Mouse (Mus musculus) Patski (cell line): ENCODE measurements around the gene Gm49378. TPM values are rescaled to one million over a fixed set of nuclear protein-coding genes. Genes with fewer than 3 reads are reported as not detected.

Experiments
- ATAC-seq: fragments of 100-300 bp; one replicate; pipeline ENCODE4 v1.8.0; 2021
- CTCF ChIA-PET: fragments of 350-600 bp; sonication (Branson Sonifier 250); formaldehyde crosslinking; loops from one replicate; lab custom pipeline; 2022; ENCODE audit warnings: inconsistent platforms; lab: Charles Lee
- POLR2A ChIA-PET: fragments of 350-600 bp; sonication (Branson Sonifier 250); formaldehyde crosslinking; loops from one replicate; lab custom pipeline; 2022; ENCODE audit warnings: antibody characterized with exemption, inconsistent platforms; lab: Charles Lee
- DNase-seq: peaks from one replicate; pipeline ENCODE4 v3.0.0-alpha.2; 2011; ENCODE audit warnings: low read depth, low spot score
- H3K27me3 ChIP-seq: fragments of 371-371 bp; one replicate; pipeline ENCODE4 v1.5.1; 2021
- CTCF ChIP-seq: fragments of 100-300 bp; IDR thresholded peaks from one replicate; pipeline ENCODE4 v1.5.1; 2021
- in situ Hi-C: fragments of 300-500 bp; cut with MboI; formaldehyde crosslinking; loops from 3 replicates; pipeline ENCODE4 v1.11.1; 2018; ENCODE audit warnings: low pct_unique_long_range_greater_than_20kb, mixed read lengths
- polyA plus RNA-seq: library from polyadenylated mRNA; unstranded; gene quantifications from one replicate; pipeline ENCODE4 v1.2.3, GENCODE M21; 2021

The Gm49378 gene
- polyA plus RNA-seq, 1 experiment from 2014 or later: 1.5 TPM

DNA sequence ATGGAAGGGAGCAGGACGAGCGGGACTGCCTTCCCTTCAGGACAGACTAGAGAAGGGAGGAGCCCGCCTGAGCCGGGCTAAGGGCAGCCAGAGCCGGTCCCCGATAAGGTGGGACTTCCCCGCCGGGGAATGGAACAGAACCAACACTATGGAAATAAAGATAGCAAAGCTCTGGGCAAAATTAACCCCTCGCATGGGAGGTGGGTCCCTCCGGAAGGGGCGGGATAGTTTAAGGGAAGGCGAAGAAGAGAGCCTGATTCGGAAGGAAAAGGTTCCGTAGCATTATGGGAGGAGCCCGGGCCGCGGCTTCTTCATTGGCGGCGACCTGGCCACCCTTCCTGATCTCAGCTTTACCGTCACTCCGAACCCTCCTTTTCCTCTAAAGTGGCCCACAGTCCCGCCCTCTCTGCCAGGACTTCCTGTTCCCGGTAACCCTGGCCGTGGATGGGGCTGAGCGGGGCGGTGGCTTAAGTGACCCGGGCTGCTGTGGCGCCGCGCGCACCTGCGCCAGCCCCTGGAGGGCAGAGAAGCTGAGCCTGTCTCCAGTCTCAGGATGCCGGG lies 46.3 kb downstream of the Gm49378 start, which contains the start of gene Rnf31:
Gene Rnf31, plus strand, starts transcription at position 378 of the 561 bp plus-strand sequence.
- CTCF ChIA-PET: interaction anchor here (1.1 to 1.9 kb wide), 3 partner anchors 11 to 35 kb away, joined by 3 to 8 read pairs (median 4); partner anchors contain the start of gene Psme1
- DNase-seq: peak; percentile 78
- H3K27me3 ChIP-seq: no peaks in the 10 kb centered on the region
- TF ChIP-seq CTCF: no peak
- POLR2A ChIA-PET: interaction anchor here (1.0 to 1.5 kb wide), 4 partner anchors 12 to 35 kb away, joined by 3 to 7 read pairs (median 4); partner anchors contain the start of genes A730061H03Rik and Dcaf11
- in situ Hi-C loops: loop anchor here (25.0 kb wide), 1 partner anchor 704 kb away; the partner anchor contains the start of genes Bcl2l2, Gm20521, Pabpn1 and Ppp1r3e
- peak; percentile 95 for ATAC-seq

DNA sequence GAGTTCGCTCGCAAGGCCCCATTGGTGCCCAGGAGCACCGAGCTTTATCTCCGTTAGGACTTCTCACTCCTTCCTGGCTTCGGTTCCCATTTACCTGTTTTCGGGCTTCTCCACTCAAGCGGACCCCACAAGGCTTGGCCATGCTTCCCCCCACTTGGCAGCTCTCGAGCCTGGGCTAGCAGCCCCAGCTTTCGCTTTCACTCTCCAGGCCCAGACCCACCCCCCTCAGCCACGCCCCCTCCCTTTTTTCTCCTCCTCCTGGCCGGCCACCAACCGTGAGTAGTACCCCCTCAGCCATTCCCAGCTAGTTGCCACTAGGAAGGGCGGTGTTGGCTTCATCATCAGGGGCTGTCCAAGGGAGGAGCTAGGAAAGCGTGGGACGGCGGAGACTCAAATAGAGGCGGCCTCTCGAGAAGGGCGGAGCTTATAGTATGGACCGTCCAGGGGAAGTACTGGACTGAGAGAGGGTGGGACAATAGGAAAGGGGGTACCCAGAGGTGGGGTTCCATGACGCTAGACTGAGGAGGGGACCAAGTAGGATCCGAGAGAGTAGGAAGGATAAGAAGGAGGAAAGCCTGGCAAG lies 46.9 kb downstream of the Gm49378 start, which contains the start of gene Psme2:
Gene Psme2, minus strand, starts transcription at position 366 of the 583 bp plus-strand sequence.
- TF ChIP-seq CTCF: no peak

DNA sequence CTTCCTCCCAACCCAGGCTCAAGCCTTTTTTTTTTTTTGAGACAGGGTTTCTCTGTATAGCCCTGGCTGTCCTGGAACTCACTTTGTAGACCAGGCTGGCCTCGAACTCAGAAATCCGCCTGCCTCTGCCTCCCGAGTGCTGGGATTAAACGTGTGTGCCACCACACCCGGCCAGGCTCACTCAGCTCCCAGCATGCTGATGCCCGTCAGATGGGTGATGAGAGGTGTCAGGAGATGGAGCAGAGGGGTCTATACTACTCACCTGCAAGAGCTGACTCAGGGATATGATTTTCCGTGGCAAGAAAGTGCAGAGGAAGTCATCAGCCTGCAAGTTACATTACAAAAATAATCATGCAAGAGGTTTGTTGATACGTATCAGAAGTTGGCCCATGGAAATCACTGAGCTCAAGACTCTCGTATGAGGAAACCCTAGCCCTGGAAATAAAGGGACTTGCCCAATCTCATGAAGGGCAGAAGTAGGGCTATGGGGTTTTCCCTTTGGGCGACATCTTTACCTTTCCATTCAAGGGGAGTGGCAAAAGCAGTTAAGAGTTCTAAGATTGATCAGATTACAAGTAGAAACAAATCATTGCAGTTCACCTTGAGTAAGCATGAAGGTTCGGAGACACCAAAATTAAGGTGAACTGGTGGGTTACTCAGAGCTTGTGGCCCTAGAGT lies 47.8 kb downstream of the Gm49378 start:
- ATAC-seq (no peak), DNase-seq (no peak)
- H3K27me3 ChIP-seq: no peaks in the 10 kb centered on the region
- no peak for TF ChIP-seq CTCF
- POLR2A ChIA-PET: interaction anchor here (0.7 to 1.5 kb wide), 4 partner anchors 11 to 33 kb away, joined by 3 to 7 read pairs (median 4); partner anchors contain the start of gene Dcaf11
- in situ Hi-C loops: loop anchor here (25.0 kb wide), 1 partner anchor 703 kb away; the partner anchor contains the start of genes Bcl2l2, Gm20521, Pabpn1 and Ppp1r3e
- CTCF ChIA-PET: interaction anchor here (1.8 to 1.9 kb wide), 2 partner anchors 12 to 34 kb away, joined by 4 to 8 read pairs; partner anchors contain the start of gene Psme1

More for the DNA sequence above, 46.9 kb downstream of the Gm49378 start, which contains the start of gene Psme2:
- H3K27me3 ChIP-seq: no peaks in the 10 kb centered on the region
- ChIA-PET CTCF (interaction anchor here (0.7 to 1.9 kb wide), 4 partner anchors 11 to 38 kb away, joined by 3 to 8 read pairs (median 4); partner anchors contain the start of gene Psme1), POLR2A (interaction anchor here (1.0 to 1.5 kb wide), 4 partner anchors 12 to 34 kb away, joined by 3 to 7 read pairs (median 4); partner anchors contain the start of genes A730061H03Rik and Dcaf11)
- DNase-seq (peak; percentile 94), ATAC-seq (peak; percentile 94)
- in situ Hi-C loops: loop anchor here (25.0 kb wide), 1 partner anchor 704 kb away; the partner anchor contains the start of genes Bcl2l2, Gm20521, Pabpn1 and Ppp1r3e

DNA sequence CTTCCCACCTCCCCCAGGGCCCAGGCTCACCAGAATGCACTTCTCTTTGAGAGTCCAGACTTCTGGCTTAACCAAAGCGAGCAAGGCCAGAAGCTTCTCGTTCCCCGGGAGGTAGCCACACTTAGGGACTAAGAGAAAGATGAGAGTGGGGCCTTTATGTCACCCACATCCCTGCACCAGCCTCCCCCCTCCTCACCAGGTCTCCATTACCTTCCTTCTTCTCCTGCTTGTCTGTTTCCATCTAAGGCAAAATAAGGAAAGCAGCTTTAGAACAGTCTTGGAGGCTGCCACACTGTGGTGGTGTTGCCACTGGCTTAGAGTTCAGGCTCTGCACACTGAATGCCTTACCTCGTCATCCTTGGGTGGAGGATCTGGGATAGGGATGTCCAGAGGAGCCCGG lies 48.4 kb downstream of the Gm49378 start:
- POLR2A ChIA-PET: interaction anchor here (0.7 to 1.4 kb wide), 2 partner anchors 18 to 29 kb away, joined by 3 read pairs; partner anchors contain the start of gene Dcaf11
- H3K27me3 ChIP-seq: no peaks in the 10 kb centered on the region
- no peak for TF ChIP-seq CTCF
- in situ Hi-C loops: loop anchor here (25.0 kb wide), 1 partner anchor 702 kb away; the partner anchor contains the start of genes Bcl2l2, Gm20521, Pabpn1 and Ppp1r3e
- CTCF ChIA-PET: no interaction called here
- no peak for ATAC-seq
- no peak for DNase-seq

DNA sequence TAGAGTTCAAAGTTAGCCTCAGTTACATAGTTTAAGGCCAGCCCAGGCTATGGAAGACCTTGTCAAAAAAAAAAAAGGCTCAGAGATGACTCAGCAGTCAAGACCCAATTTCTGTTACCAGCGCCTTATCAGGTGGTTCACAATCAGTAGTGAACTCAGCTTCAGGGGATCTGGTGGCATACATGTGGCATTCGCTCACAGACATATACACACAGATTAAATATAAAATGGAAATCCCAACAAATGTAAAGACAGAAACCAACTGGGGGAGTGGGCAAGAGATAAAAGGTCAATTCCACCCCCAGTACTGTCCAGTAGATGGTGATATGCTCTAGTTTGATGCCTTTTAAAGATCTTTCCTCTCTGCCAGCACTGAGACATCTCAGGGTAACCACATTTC lies 51.5 kb downstream of the Gm49378 start:
- TF ChIP-seq CTCF: no peak
- DNase-seq (no peak), ATAC-seq (no peak)
- no peaks in the 10 kb centered on the region for H3K27me3 ChIP-seq
- POLR2A ChIA-PET: no interaction called here
- CTCF ChIA-PET: interaction anchor here (0.7 kb wide), 1 partner anchor 14 kb away, joined by 3 read pairs; no protein-coding TSS in a partner anchor
- in situ Hi-C loops: loop anchor here (25.0 kb wide), 1 partner anchor 699 kb away; the partner anchor contains the start of genes Bcl2l2, Gm20521, Pabpn1 and Ppp1r3e

DNA sequence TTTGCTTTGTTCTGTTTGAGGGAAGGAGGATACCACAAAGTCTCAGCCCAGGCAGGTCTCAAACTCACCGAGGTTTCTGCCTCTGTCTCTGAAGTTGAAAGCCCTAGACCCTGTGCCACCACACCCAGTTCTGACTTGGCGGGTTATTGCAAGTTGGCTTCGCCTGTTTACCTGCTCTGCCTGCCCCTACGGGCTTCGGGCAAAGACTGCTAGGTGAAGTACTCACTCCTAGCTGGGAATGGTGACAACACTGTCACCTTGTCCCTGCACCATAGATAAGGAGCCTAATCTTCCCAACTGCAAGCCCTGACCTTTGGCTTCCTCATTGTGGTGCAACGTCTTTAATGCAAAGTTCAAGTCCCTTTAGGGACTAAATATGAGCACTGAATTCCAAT lies 52.1 kb downstream of the Gm49378 start:
- POLR2A ChIA-PET: no interaction called here
- ATAC-seq: no peak
- no peak for TF ChIP-seq CTCF
- in situ Hi-C loops: loop anchor here (25.0 kb wide), 1 partner anchor 698 kb away; the partner anchor contains the start of genes Bcl2l2, Gm20521, Pabpn1 and Ppp1r3e
- CTCF ChIA-PET: interaction anchor here (1.1 to 1.5 kb wide), 2 partner anchors 19 to 28 kb away, joined by 3 to 4 read pairs; no protein-coding TSS in a partner anchor
- DNase-seq: no peak
- H3K27me3 ChIP-seq: no peaks in the 10 kb centered on the region

DNA sequence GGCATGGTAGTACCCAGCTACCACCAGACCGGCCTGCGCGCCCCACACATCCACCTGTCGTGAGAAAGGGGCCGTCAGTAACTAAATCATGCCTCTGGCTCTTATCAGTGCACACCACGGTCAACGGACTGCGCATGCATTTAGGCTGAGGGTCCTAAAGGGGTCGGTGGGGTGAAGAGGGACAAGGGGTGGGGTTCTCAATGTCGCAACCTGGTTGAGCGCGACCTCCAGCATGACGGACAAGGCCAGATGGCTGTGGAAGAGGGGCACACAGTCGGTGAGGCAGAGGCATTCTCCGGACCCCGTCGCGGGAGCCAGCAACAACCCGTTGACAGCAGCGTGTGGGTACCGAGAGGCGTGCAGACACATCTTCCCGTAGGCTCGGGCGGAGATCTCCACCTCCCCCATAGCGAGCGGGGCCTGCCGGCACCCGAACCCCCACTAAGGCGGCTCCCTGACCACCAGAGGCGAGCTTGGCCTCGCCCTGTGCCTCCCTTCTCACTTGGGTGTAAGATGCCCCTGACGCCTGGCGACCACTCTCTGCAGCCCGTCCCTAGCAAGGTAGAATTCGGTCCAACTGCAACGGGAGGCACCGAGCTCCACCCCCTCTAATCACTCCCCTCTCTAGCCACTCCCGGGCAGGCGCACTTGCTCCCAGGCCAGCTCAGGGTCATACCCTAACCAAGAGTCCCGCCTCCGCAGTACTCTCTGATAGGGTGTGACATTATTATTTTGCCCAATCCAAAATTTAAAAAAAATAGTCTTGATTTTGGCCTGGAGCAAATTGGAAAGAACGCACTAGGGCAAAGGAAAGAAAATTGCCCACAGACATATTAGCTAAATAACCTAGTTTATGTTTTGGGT lies 52.8 kb downstream of the Gm49378 start, which contains the start of gene Emc9:
Gene Emc9, minus strand, starts transcription at position 601 of the 864 bp plus-strand sequence.
- in situ Hi-C loops: loop anchor here (25.0 kb wide), 1 partner anchor 698 kb away; the partner anchor contains the start of genes Bcl2l2, Gm20521, Pabpn1 and Ppp1r3e
- no peak for TF ChIP-seq CTCF
- ATAC-seq (peak; percentile 25), DNase-seq (no peak)
- POLR2A ChIA-PET: no interaction called here
- no peaks in the 10 kb centered on the region for H3K27me3 ChIP-seq
- CTCF ChIA-PET: interaction anchor here (1.1 to 1.5 kb wide), 3 partner anchors 17 to 28 kb away, joined by 3 to 4 read pairs (median 3); no protein-coding TSS in a partner anchor

DNA sequence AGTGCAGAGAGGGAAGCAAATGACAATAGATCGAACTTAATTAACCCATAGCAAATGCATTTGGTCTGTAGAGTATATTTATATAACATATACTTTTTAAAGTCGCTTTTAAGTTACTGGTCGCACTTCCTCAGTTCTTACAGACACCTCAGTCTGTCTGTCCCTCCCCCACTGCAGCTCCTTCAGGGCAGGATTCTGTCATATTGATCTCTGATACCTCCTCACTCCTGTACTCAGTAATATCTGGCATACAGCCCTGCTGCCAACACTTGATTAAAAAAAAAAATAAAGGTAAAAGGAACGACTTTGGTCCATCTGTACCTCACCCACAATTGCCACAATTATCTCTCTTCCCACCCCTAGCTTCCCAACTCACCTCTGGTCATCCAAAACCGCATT lies 53.4 kb downstream of the Gm49378 start:
- in situ Hi-C loops: loop anchor here (25.0 kb wide), 1 partner anchor 697 kb away; the partner anchor contains the start of genes Bcl2l2, Gm20521, Pabpn1 and Ppp1r3e
- ATAC-seq (no peak), DNase-seq (no peak)
- CTCF ChIA-PET: interaction anchor here (1.1 to 1.5 kb wide), 2 partner anchors 18 to 27 kb away, joined by 3 to 4 read pairs; no protein-coding TSS in a partner anchor
- TF ChIP-seq CTCF: no peak
- no peaks in the 10 kb centered on the region for H3K27me3 ChIP-seq
- POLR2A ChIA-PET: no interaction called here
